Mouse (Mus musculus): ENCODE measurements around the gene Gm37240. TPM values are rescaled to one million over a fixed set of nuclear protein-coding genes. Genes with fewer than 3 reads are reported as not detected.
A peak's percentile ranks its signal among the peaks of the same experiment; 100 is the strongest.

Gene Gm37240
- polyA plus RNA-seq, 1 experiment from 2014 or later: 13.4 TPM

- ATAC-seq (ENCODE audit: low read depth) (no peak), DNase-seq (ENCODE audit: low spot score) (no peak)
- 80% methylated on average over 7 of the region's 7 CpGs for WGBS
- Histone ChIP-seq H3K27ac (replicated peaks; ENCODE audit: low read depth, low read length) (no peak overlapping the region), H3K27me3 (replicated peaks; ENCODE audit: control insufficient read depth, insufficient read depth, low read length) (no peaks in the 10 kb centered on the region), H3K4me2 (ENCODE audit: low read depth, low read length) (no peak overlapping the region), H3K36me3 (ENCODE audit: control insufficient read depth, insufficient read depth, low read length) (no peaks in the 10 kb centered on the region), H3K9me3 (ENCODE audit: control insufficient read depth, low read length) (no peaks in the 10 kb centered on the region), H3K4me1 (ENCODE audit: control insufficient read depth, insufficient read depth, low read length) (no peaks in the 10 kb centered on the region), H3K4me3 (ENCODE audit: low read depth, low read length) (no peak overlapping the region), H3K9ac (ENCODE audit: low read depth, low read length) (no peak overlapping the region)
Measured at GRCm38 (mm10) chr3:85713936-85714709, 173.2 kb downstream of the Gm37240 start.

- no peaks in the 10 kb centered on the region for H3K9me3 ChIP-seq (ENCODE audit: control insufficient read depth, low read length)
- no peak overlapping the region for H3K9ac ChIP-seq (ENCODE audit: low read depth, low read length)
- no peak overlapping the region for H3K4me2 ChIP-seq (ENCODE audit: low read depth, low read length)
- H3K4me1 ChIP-seq (ENCODE audit: control insufficient read depth, insufficient read depth, low read length): no peaks in the 10 kb centered on the region
- no peak; the same call in 1 of the 2 replicates for ATAC-seq (ENCODE audit: low read depth)
- H3K27ac ChIP-seq (replicated peaks; ENCODE audit: low read depth, low read length): no peak overlapping the region
- no peak overlapping the region for H3K4me3 ChIP-seq (ENCODE audit: low read depth, low read length)
- DNase-seq (ENCODE audit: low spot score): peak; percentile 41
- 54% methylated on average over 8 of the region's 8 CpGs for WGBS
- H3K27me3 ChIP-seq (replicated peaks; ENCODE audit: control insufficient read depth, insufficient read depth, low read length): no peaks in the 10 kb centered on the region
- no peaks in the 10 kb centered on the region for H3K36me3 ChIP-seq (ENCODE audit: control insufficient read depth, insufficient read depth, low read length)
Measured at GRCm38 (mm10) chr3:85710695-85711094, 176.6 kb downstream of the Gm37240 start.

GRCm38 (mm10) chr3:85707421-85707820 lies 179.9 kb downstream of the Gm37240 start:
- WGBS: 35% methylated on average over 7 of the region's 7 CpGs
- no peak overlapping the region for H3K4me2 ChIP-seq (ENCODE audit: low read depth, low read length)

GRCm38 (mm10) chr3:85703141-85703882 lies 184.0 kb downstream of the Gm37240 start:
- Histone ChIP-seq H3K4me1 (ENCODE audit: control insufficient read depth, insufficient read depth, low read length) (no peaks in the 10 kb centered on the region), H3K4me3 (ENCODE audit: low read depth, low read length) (no peak overlapping the region), H3K4me2 (ENCODE audit: low read depth, low read length) (no peak overlapping the region), H3K9me3 (ENCODE audit: control insufficient read depth, low read length) (no peaks in the 10 kb centered on the region), H3K36me3 (ENCODE audit: control insufficient read depth, insufficient read depth, low read length) (no peaks in the 10 kb centered on the region), H3K27me3 (replicated peaks; ENCODE audit: control insufficient read depth, insufficient read depth, low read length) (0 out of 2 replicates have a peak, but pooled peaks cover 4% of the 10 kb centered on the region), H3K9ac (ENCODE audit: low read depth, low read length) (no peak overlapping the region), H3K27ac (replicated peaks; ENCODE audit: low read depth, low read length) (no peak overlapping the region)
- WGBS: 65% methylated on average over 6 of the region's 6 CpGs
- no peak for DNase-seq (ENCODE audit: low spot score)
- ATAC-seq (ENCODE audit: low read depth): no peak

More at GRCm38 (mm10) chr3:85707421-85707820, 179.9 kb downstream of the Gm37240 start:
- DNase-seq (ENCODE audit: low spot score) (peak; percentile 71), ATAC-seq (ENCODE audit: low read depth) (no peak)
- Histone ChIP-seq H3K27me3 (replicated peaks; ENCODE audit: control insufficient read depth, insufficient read depth, low read length) (no peaks in the 10 kb centered on the region), H3K9me3 (ENCODE audit: control insufficient read depth, low read length) (no peaks in the 10 kb centered on the region), H3K4me1 (ENCODE audit: control insufficient read depth, insufficient read depth, low read length) (no peaks in the 10 kb centered on the region), H3K27ac (replicated peaks; ENCODE audit: low read depth, low read length) (no peak overlapping the region), H3K9ac (ENCODE audit: low read depth, low read length) (no peak overlapping the region), H3K4me3 (ENCODE audit: low read depth, low read length) (no peak overlapping the region), H3K36me3 (ENCODE audit: control insufficient read depth, insufficient read depth, low read length) (no peaks in the 10 kb centered on the region)

- Histone ChIP-seq H3K27ac (replicated peaks; ENCODE audit: low read depth, low read length) (no peak overlapping the region), H3K36me3 (ENCODE audit: control insufficient read depth, insufficient read depth, low read length) (no peaks in the 10 kb centered on the region), H3K4me1 (ENCODE audit: control insufficient read depth, insufficient read depth, low read length) (no peaks in the 10 kb centered on the region), H3K9me3 (ENCODE audit: control insufficient read depth, low read length) (no peaks in the 10 kb centered on the region), H3K4me3 (ENCODE audit: low read depth, low read length) (no peak overlapping the region), H3K27me3 (replicated peaks; ENCODE audit: control insufficient read depth, insufficient read depth, low read length) (0 out of 2 replicates have a peak, but pooled peaks cover 4% of the 10 kb centered on the region), H3K4me2 (ENCODE audit: low read depth, low read length) (no peak overlapping the region), H3K9ac (ENCODE audit: low read depth, low read length) (no peak overlapping the region)
- ATAC-seq (ENCODE audit: low read depth) (no peak), DNase-seq (ENCODE audit: low spot score) (no peak)
- WGBS: 84% methylated on average over 4 of the region's 4 CpGs
Measured at GRCm38 (mm10) chr3:85698496-85698895, 188.8 kb downstream of the Gm37240 start.

- Histone ChIP-seq H3K9me3 (ENCODE audit: control insufficient read depth, low read length) (no peaks in the 10 kb centered on the region), H3K9ac (ENCODE audit: low read depth, low read length) (no peak overlapping the region), H3K27me3 (replicated peaks; ENCODE audit: control insufficient read depth, insufficient read depth, low read length) (no peaks in the 10 kb centered on the region), H3K4me1 (ENCODE audit: control insufficient read depth, insufficient read depth, low read length) (no peaks in the 10 kb centered on the region), H3K27ac (replicated peaks; ENCODE audit: low read depth, low read length) (no peak overlapping the region), H3K36me3 (ENCODE audit: control insufficient read depth, insufficient read depth, low read length) (no peaks in the 10 kb centered on the region), H3K4me2 (ENCODE audit: low read depth, low read length) (no peak overlapping the region), H3K4me3 (ENCODE audit: low read depth, low read length) (no peak overlapping the region)
- ATAC-seq (ENCODE audit: low read depth) (no peak), DNase-seq (ENCODE audit: low spot score) (no peak)
- WGBS: 71% methylated on average over 3 of the region's 3 CpGs
Measured at GRCm38 (mm10) chr3:85695056-85695455, 192.3 kb downstream of the Gm37240 start.

GRCm38 (mm10) chr3:85693013-85693412 lies 194.3 kb downstream of the Gm37240 start:
- Histone ChIP-seq H3K9ac (ENCODE audit: low read depth, low read length) (no peak overlapping the region), H3K9me3 (ENCODE audit: control insufficient read depth, low read length) (no peaks in the 10 kb centered on the region), H3K4me3 (ENCODE audit: low read depth, low read length) (no peak overlapping the region), H3K27ac (replicated peaks; ENCODE audit: low read depth, low read length) (no peak overlapping the region), H3K36me3 (ENCODE audit: control insufficient read depth, insufficient read depth, low read length) (no peaks in the 10 kb centered on the region), H3K27me3 (replicated peaks; ENCODE audit: control insufficient read depth, insufficient read depth, low read length) (no peaks in the 10 kb centered on the region), H3K4me2 (ENCODE audit: low read depth, low read length) (no peak overlapping the region), H3K4me1 (ENCODE audit: control insufficient read depth, insufficient read depth, low read length) (no peaks in the 10 kb centered on the region)
- WGBS: 31% methylated on average over 3 of the region's 3 CpGs
- no peak; the same call in 1 of the 2 replicates for ATAC-seq (ENCODE audit: low read depth)
- peak; percentile 10 for DNase-seq (ENCODE audit: low spot score)

- no peaks in the 10 kb centered on the region for H3K4me1 ChIP-seq (ENCODE audit: control insufficient read depth, insufficient read depth, low read length)
- H3K36me3 ChIP-seq (ENCODE audit: control insufficient read depth, insufficient read depth, low read length): no peaks in the 10 kb centered on the region
- no peak overlapping the region for H3K4me3 ChIP-seq (ENCODE audit: low read depth, low read length)
- H3K9me3 ChIP-seq (ENCODE audit: control insufficient read depth, low read length): no peaks in the 10 kb centered on the region
- no peak for DNase-seq (ENCODE audit: low spot score)
- 72% methylated on average over 4 of the region's 4 CpGs for WGBS
- H3K27me3 ChIP-seq (replicated peaks; ENCODE audit: control insufficient read depth, insufficient read depth, low read length): no peaks in the 10 kb centered on the region
- H3K4me2 ChIP-seq (ENCODE audit: low read depth, low read length): no peak overlapping the region
- no peak for ATAC-seq (ENCODE audit: low read depth)
- no peak overlapping the region for H3K9ac ChIP-seq (ENCODE audit: low read depth, low read length)
- no peak overlapping the region for H3K27ac ChIP-seq (replicated peaks; ENCODE audit: low read depth, low read length)
Measured at GRCm38 (mm10) chr3:85691134-85691533, 196.2 kb downstream of the Gm37240 start.
